Mouse (Mus musculus) embryonic fibroblast, embryonic 13.5 days (primary cell): Measurements from ENCODE around the gene Tril. TPM values are rescaled to one million over a fixed set of nuclear protein-coding genes. Genes with fewer than 3 reads are reported as not detected.

Experiments
- H3K27ac ChIP-seq: 2 replicates; pipeline ENCODE4 v1.5.1; 2012; ENCODE audit warnings: low read length, control low read depth, inconsistent platforms; ENCODE audit not compliant: insufficient read depth
- H3K4me1 ChIP-seq: 2 replicates; pipeline ENCODE4 v1.6.1; 2011; ENCODE audit warnings: low read length; ENCODE audit not compliant: control insufficient read depth, insufficient read depth
- H3K4me3 ChIP-seq: 2 replicates; pipeline ENCODE4 v1.5.1; 2011; ENCODE audit warnings: mild to moderate bottlenecking, control low read depth, low read length; ENCODE audit not compliant: insufficient read depth
- CTCF ChIP-seq: IDR thresholded peaks from 2 replicates; pipeline ENCODE4 v1.5.1; 2011; ENCODE audit warnings: mild to moderate bottlenecking, control low read depth, low read length, moderate library complexity, borderline replicate concordance; ENCODE audit not compliant: insufficient read depth
- POLR2A ChIP-seq: IDR thresholded peaks from 2 replicates; pipeline ENCODE4 v1.6.1; 2011; ENCODE audit warnings: low read depth, mild to moderate bottlenecking, control low read depth, low read length, moderate library complexity
- polyA plus RNA-seq: library from polyadenylated mRNA; stranded (reverse); fragments of >200 nt; gene quantifications from 2 replicates; pipeline ENCODE4 v1.2.4, GENCODE M21; 2011; ENCODE audit warnings: low read depth; ENCODE audit not compliant: missing spikeins, insufficient read length

Gene Tril
- polyA plus RNA-seq, 1 experiment: 3.2 TPM

DNA sequence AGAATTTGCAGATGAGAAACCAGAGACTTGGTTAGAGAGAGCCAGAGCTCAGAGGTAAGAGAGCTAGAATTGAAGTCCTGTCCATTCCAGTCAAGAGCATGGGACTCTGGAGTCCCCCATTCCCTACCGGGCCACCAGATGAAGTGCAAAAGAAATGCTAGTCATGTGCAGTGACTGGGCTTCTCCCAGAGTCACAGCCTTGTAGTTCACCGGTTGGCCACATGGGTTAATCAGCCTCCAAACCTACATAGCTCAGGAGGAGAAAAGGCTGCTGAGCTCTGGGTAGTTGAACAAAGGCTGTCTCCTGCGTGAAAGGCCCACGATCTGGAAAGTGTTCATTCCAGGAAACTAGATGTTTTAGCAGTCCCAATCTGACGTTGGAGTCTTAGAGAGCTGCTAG, 24.8 kb downstream of the Tril start:
- H3K27ac ChIP-seq: no peak overlapping the region
- TF ChIP-seq POLR2A (no peak), CTCF (no peak)

DNA sequence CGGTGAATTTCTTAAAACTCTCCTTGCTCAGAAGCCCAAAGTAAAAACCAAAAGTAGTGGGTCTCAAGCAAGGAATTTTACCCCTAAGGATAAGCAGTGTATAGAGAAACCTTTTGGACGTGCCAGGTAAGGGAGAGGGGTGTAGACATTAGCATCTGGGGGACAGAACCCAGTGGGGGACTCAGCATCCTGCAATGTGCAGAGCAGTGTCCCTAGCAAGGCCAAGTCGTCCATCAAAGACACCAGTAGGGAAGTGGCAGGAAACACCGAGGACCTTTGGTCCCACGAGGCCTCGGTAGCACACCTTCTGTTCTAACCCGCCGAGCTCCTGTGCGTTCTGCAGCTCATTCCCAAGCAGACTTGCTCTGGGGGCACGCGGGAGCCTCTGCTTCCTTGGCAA, 25.6 kb downstream of the Tril start:
- Histone ChIP-seq H3K4me1 (no peaks in the 10 kb centered on the region), H3K4me3 (no peak overlapping the region)
- no peak for TF ChIP-seq POLR2A
- TF ChIP-seq CTCF: no peak

More for the DNA sequence above, 24.8 kb downstream of the Tril start:
- Histone ChIP-seq H3K4me3 (no peak overlapping the region), H3K4me1 (no peaks in the 10 kb centered on the region)

DNA sequence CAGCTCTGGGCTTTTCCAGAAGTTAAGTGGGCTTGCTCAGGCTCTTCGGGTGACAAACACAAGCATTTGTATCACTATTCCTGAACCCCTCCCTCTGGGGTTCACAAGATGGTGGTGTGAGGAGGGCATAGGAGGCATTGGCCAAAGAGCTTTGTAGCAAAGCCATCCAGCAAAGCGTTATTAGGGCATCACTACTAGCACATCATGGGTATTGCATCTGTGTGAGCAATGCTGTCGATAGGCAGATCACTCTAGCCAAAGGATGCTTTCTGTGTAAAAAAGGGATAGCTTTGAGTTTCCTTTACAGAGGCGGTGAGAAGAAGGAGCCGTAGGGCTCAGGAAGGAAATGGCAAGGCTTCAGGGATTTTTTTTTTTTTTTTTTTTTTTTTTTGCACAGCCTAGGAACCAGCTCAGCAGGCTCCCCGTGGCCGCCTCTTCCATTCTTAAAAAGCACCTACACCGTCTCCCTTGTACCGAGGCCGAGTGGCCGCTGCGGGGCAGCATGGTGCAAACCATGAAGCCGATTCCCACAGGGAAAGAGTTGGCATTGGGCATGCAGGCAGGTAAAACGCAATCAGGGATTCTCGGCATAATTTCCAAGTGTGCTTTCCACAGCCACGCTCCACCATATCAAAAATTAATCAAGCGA, 26.2 kb downstream of the Tril start:
- TF ChIP-seq POLR2A: no peak
- peak; percentile 75 for TF ChIP-seq CTCF
- H3K4me1 ChIP-seq: no peaks in the 10 kb centered on the region
- H3K4me3 ChIP-seq: no peak overlapping the region
- H3K27ac ChIP-seq: no peak overlapping the region

More for the DNA sequence above, 25.6 kb downstream of the Tril start:
- no peak overlapping the region for H3K27ac ChIP-seq

DNA sequence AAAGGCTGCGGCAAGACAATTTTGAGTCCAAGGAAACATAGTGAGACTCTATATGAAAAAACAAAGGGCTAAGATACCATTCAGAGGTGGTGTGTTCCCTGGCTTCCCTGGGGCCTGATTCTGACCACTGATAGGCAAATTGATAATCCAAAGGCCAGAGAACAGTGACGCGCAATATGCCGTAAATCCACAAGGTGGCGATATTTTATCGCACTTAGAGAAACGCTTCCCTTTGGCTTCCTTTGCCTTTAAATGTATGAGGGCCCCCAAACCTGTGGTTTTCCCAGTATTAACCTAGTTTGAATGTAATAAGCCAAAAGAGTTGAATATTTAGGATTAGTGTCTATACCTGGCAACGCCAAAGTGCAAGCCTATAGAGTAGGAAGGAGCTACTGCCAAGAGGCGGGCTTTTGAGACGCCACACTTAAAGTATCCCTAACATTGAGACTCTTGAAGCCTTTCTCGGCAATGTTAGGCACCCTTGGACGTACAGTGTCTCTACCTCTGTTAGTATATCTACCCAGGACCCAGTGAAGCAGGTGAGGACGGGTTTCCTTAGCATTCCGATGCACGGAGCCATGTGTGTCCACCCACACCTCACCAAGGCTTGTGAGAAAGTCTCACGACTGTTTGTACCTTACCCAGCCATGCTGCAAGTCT, 37.6 kb downstream of the Tril start:
- TF ChIP-seq CTCF: no peak
- no peak for TF ChIP-seq POLR2A
- H3K4me3 ChIP-seq: no peak overlapping the region
- H3K4me1 ChIP-seq: no peaks in the 10 kb centered on the region
- H3K27ac ChIP-seq: no peak overlapping the region

DNA sequence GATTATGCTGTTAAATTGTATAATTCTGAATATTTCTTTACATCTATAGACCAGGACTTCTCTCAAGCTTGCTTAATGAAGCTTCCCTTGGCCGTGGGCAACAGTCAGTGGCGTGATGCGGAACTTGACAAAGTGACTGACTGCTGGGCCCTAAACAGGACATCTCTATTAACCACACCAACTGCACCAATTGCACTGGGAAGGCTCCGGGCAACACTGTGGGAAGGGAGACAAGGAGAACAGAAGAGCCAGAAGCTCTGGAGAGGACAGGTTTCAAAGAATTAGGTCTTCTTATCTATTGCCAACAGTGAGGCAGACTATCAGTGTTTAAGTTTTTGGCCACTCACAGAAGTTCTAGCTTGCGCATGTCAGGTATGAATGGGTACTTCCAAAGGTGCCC, 38.4 kb downstream of the Tril start:
- Histone ChIP-seq H3K4me3 (no peak overlapping the region), H3K27ac (no peak overlapping the region), H3K4me1 (no peaks in the 10 kb centered on the region)
- no peak for TF ChIP-seq CTCF
- no peak for TF ChIP-seq POLR2A

DNA sequence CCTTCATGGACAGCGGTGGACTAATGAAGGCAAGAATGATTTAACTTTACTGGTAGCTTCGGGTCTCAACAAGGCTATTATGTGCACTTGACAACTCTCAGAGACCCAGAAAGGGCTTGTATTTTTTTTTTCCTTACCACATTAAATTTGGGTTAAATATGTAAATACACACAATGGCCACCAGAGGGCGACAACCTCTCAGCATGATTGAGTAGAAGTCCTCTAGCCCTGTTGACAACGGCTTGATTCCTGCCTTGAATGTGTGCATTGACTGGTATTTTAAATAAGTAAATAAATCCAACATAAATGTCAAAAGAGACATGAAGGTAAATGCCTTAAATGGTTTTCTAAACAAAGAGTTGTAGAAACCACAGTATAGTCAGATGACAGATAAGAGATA, 39.5 kb downstream of the Tril start:
- H3K27ac ChIP-seq: no peak overlapping the region
- TF ChIP-seq POLR2A (no peak), CTCF (peak; percentile 60; the same call in 1 of the 2 replicates)

DNA sequence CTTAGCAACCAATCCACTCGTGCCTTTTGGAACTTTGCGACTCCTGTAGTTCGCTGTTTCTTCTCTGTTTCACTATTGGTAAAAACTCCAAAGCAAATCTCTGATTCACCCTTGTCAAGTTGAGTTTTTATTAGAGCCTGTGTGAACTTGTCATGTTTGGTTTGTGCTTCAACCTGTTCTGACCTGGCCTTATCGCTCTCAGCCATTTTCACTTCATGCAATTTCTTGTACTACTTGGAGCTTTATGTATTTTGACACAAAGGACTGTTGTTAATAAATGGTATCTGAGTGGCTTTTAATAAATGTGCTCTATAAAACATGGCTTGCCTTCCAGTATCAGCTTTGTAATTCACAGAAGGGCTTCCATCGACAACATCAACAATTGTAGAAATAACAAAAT, 40.6 kb downstream of the Tril start:
- H3K4me1 ChIP-seq: no peaks in the 10 kb centered on the region
- no peak overlapping the region for H3K4me3 ChIP-seq
- TF ChIP-seq POLR2A (no peak), CTCF (no peak)
- no peak overlapping the region for H3K27ac ChIP-seq

More for the DNA sequence above, 39.5 kb downstream of the Tril start:
- Histone ChIP-seq H3K4me3 (no peak overlapping the region), H3K4me1 (no peaks in the 10 kb centered on the region)

DNA sequence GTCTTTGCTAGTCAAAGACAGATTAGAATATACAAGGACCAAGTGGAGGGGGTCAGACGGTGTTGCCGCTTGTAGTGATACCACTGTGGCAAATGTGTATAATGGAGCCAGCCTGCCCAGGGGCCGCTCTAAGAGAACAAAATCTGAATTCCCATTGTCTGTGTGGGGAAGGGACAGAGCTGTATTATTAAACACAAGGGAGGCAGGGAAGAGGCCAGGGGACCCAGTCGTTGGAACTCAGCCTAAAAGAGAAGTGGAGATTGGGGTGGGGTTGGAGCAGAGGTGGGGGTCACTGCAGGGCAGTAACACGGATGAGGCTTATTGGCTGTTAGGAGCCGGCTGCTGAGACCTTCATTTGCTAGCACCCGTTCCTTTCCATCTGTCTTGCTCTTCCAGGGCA, 41.1 kb downstream of the Tril start:
- no peak overlapping the region for H3K27ac ChIP-seq
- TF ChIP-seq CTCF (no peak), POLR2A (no peak)

DNA sequence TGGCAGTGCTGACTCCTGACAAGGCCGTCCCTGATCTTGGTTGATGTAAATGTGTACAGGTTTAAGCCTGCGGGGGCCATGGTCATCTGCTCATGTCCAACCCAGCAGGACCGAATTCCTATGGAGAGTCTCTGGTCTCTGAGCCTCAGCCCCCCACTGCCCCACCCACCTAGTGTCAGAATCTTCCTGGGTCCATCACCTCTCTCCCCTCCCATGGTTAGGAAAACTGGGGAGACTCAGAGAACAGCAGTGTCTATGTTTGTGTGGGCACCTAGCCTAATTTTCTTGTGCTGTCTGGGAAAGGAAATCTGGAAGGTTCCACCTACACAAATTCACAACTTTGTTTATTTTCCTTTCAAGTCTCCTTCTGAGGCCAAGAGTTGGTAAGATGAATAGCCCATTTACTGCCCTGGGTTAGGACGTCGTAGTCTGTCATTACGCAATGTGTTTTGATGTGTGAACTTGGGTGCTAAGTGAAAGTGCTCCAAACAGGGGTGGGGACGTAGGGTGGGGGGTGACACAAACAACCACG, 42.1 kb downstream of the Tril start:
- H3K4me3 ChIP-seq: no peak overlapping the region
- H3K27ac ChIP-seq: no peak overlapping the region
- no peaks in the 10 kb centered on the region for H3K4me1 ChIP-seq
- TF ChIP-seq CTCF: no peak
- no peak for TF ChIP-seq POLR2A

More for the DNA sequence above, 41.1 kb downstream of the Tril start:
- Histone ChIP-seq H3K4me3 (no peak overlapping the region), H3K4me1 (no peaks in the 10 kb centered on the region)

DNA sequence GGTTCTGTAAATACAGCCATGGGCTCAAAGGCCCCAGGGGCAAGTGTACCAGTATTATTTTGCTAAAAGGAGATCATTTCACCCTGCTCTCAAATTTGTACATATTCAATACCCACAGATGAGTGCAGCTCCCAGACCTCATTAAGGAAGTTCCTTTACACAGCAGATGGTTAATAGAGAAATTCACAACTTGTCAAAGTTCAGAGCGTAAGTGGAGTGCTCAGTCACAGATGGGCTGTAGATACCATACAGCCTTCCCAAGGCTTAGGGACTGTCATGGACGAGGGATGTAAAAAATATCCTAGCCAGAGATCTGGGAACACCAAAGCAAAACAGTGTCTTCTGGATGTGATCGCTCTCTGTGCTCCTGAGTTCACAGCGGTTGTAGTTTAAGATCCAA, 52.4 kb downstream of the Tril start:
- no peak overlapping the region for H3K27ac ChIP-seq
- no peaks in the 10 kb centered on the region for H3K4me1 ChIP-seq
- TF ChIP-seq CTCF: no peak
- TF ChIP-seq POLR2A: no peak
- H3K4me3 ChIP-seq: no peak overlapping the region
